Mouse (Mus musculus) thymus, adult 2 months (tissue): ENCODE results near the gene Samd8. TPM values are rescaled to one million over a fixed set of nuclear protein-coding genes. Genes with fewer than 3 reads are reported as not detected.

ENCODE experiments used
- DNase-seq: peaks from one replicate; pipeline ENCODE4 v3.0.0; 2021
- H3K27ac ChIP-seq: fragments of 200-500 bp; 2 replicates; pipeline ENCODE4 v1.5.1; 2012; ENCODE audit warnings: low read length, control low read depth; ENCODE audit not compliant: control insufficient read depth, insufficient read depth
- H3K27me3 ChIP-seq: fragments of 200-500 bp; 2 replicates; pipeline ENCODE4 v1.6.1; 2012; ENCODE audit warnings: mild to moderate bottlenecking, low read length, moderate library complexity, mixed read lengths; ENCODE audit not compliant: control insufficient read depth, insufficient read depth
- H3K36me3 ChIP-seq: fragments of 200-500 bp; 2 replicates; pipeline ENCODE4 v1.6.1; 2012; ENCODE audit warnings: mild to moderate bottlenecking, low read length, moderate library complexity; ENCODE audit not compliant: control insufficient read depth, insufficient read depth
- H3K4me1 ChIP-seq: fragments of 200-500 bp; replicated peaks from 2 replicates; pipeline ENCODE4 v1.6.1; 2012; ENCODE audit warnings: low read length; ENCODE audit not compliant: control insufficient read depth, insufficient read depth
- H3K4me3 ChIP-seq: fragments of 200-500 bp; 2 replicates; pipeline ENCODE4 v1.5.1; 2012; ENCODE audit warnings: mild to moderate bottlenecking, low read length, control low read depth, moderate library complexity; ENCODE audit not compliant: control insufficient read depth, insufficient read depth
- CTCF ChIP-seq: fragments of 200-500 bp; IDR thresholded peaks from 2 replicates; pipeline ENCODE4 v1.5.1; 2012; ENCODE audit warnings: mild to moderate bottlenecking, control low read depth, low read length, moderate library complexity, borderline replicate concordance; ENCODE audit not compliant: control insufficient read depth, poor library complexity, insufficient read depth; ENCODE audit errors: extremely low read depth
- POLR2A ChIP-seq: fragments of 200-500 bp; IDR thresholded peaks from 2 replicates; pipeline ENCODE4 v1.6.1; 2012; ENCODE audit warnings: mild to moderate bottlenecking, low read length, control low read depth, moderate library complexity; ENCODE audit not compliant: control insufficient read depth, poor library complexity, insufficient read depth; ENCODE audit errors: extremely low read depth
- WGBS: fragments of 180-500 bp; shearing (Covaris S2); methylation state at CpG from one replicate; pipeline ENCODE4 v1.1.7; 2018; 5-methylcytosine and 5-hydroxymethylcytosine counted together
- polyA plus RNA-seq: library from polyadenylated mRNA; depleted of rRNA; stranded (reverse); fragments of >200 nt; gene quantifications from 2 replicates; pipeline ENCODE4 v1.2.3, GENCODE M21; 2012

Samd8 gene
- polyA plus RNA-seq, 1 experiment = 12.1 TPM

DNA sequence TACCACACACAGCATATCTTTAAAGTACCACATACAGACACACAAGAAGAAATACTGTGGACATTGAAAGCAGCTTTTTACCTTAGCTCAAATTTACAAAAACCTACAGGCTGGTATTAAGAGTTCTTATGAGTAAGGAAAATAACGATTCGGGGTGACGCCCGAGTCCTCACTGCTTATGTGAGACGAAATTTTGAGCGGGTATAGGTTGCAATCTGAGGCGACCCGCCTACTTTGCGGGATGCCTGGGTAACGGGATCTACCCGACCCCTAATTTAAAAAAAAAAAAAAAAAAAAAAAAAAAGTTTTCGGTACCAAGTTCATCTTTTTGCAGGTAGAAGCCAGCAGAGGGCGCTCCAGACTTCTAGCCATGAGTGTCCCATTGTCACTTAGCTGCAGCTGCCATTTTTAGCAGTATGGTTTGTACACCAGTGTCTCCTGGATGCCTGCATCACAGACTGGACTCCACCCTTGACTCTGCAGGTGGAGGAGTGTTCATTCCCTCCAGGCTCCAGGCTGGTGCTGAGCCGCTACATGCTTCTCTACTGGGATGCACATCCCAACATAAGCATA, 62.3 kb downstream of the Samd8 start:
- Histone ChIP-seq H3K4me3 (no peak overlapping the region), H3K4me1 (peaks cover 6% of the 10 kb centered on the region), H3K27me3 (no peaks in the 10 kb centered on the region), H3K27ac (no peak overlapping the region), H3K36me3 (no peaks in the 10 kb centered on the region)
- WGBS = 24% methylated on average over 14 of the region's 14 CpGs
- TF ChIP-seq CTCF = no peak
- TF ChIP-seq POLR2A = no peak
- peak; percentile 69 for DNase-seq

- Histone ChIP-seq H3K4me1 (peaks cover 6% of the 10 kb centered on the region), H3K27ac (no peak overlapping the region), H3K36me3 (no peaks in the 10 kb centered on the region), H3K4me3 (no peak overlapping the region), H3K27me3 (no peaks in the 10 kb centered on the region)
- 76% methylated on average over 4 of the region's 4 CpGs for WGBS
- DNase-seq = no peak
- TF ChIP-seq CTCF = no peak
- no peak for TF ChIP-seq POLR2A
Observed at GRCm38 (mm10) chr14:21813216-21813615, 62.9 kb downstream of the Samd8 start.

DNA sequence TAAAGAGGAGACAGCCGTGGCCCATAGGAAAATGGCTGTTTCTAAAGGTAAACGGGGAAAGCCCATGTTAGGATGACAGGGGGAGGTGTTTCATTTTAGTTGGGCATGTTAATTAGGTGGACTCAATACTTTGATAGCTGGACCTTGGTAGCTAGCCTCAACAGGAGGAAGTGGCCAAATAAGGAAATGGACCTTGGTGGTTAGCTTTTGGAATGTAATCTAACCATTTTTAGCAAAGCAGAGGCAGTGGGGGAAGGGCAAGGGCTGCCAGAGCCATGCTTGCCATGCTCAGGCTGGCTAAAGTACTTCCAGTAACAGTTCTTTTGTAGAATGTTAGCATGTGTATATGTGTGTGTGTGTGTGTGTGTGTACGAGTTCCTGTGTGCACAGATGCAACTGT, 63.5 kb downstream of the Samd8 start:
- DNase-seq = no peak
- H3K27ac ChIP-seq = no peak overlapping the region
- no peaks in the 10 kb centered on the region for H3K36me3 ChIP-seq
- 94% methylated on average over 3 of the region's 3 CpGs for whole genome bisulfite sequencing
- no peak overlapping the region for H3K4me3 ChIP-seq
- TF ChIP-seq CTCF (no peak), POLR2A (no peak)
- peaks cover 6% of the 10 kb centered on the region for H3K4me1 ChIP-seq
- H3K27me3 ChIP-seq = no peaks in the 10 kb centered on the region

GRCm38 (mm10) chr14:21814606-21815005, 64.3 kb downstream of the Samd8 start:
- no peaks in the 10 kb centered on the region for H3K27me3 ChIP-seq
- DNase-seq = no peak
- H3K4me1 ChIP-seq = peaks cover 6% of the 10 kb centered on the region
- H3K36me3 ChIP-seq = no peaks in the 10 kb centered on the region
- H3K4me3 ChIP-seq = no peak overlapping the region
- 94% methylated on average over 4 of the region's 4 CpGs for WGBS
- H3K27ac ChIP-seq = no peak overlapping the region
- TF ChIP-seq CTCF (no peak), POLR2A (no peak)

DNA sequence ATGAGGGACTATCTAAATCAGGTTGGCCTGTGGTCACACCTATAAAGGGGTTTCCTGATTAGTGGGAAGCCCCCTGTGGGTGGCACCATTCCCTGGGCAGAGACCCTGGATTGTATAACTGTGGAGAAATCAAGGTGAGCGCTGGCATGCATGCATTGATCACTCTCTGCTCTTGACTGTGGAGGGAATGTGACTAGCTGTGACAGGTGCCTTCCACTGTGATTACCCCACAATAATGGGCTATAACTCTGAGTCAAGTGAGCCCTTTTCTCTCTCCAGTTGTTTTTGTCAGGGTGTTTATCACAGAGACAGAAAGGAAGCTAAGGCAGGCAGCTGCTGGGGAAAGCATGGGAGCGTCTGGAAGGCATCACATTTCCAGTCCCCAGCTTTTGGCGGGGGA, 65.9 kb downstream of the Samd8 start:
- 93% methylated on average over 3 of the region's 3 CpGs for WGBS
- H3K36me3 ChIP-seq = no peaks in the 10 kb centered on the region
- no peak overlapping the region for H3K27ac ChIP-seq
- H3K4me1 ChIP-seq = peaks cover 5% of the 10 kb centered on the region
- TF ChIP-seq CTCF = no peak
- no peak for TF ChIP-seq POLR2A
- H3K4me3 ChIP-seq = no peak overlapping the region
- DNase-seq = no peak
- no peaks in the 10 kb centered on the region for H3K27me3 ChIP-seq

GRCm38 (mm10) chr14:21817453-21817852, 67.1 kb downstream of the Samd8 start:
- H3K4me3 ChIP-seq = no peak overlapping the region
- H3K4me1 ChIP-seq = no peaks in the 10 kb centered on the region
- H3K27ac ChIP-seq = no peak overlapping the region
- TF ChIP-seq POLR2A (no peak), CTCF (no peak)
- H3K27me3 ChIP-seq = no peaks in the 10 kb centered on the region
- WGBS = 88% methylated on average over 4 of the region's 4 CpGs
- no peaks in the 10 kb centered on the region for H3K36me3 ChIP-seq
- no peak for DNase-seq
